Comparison of ENCODE assay signal across 29 mouse cellular contexts in the genomic region with DNA sequence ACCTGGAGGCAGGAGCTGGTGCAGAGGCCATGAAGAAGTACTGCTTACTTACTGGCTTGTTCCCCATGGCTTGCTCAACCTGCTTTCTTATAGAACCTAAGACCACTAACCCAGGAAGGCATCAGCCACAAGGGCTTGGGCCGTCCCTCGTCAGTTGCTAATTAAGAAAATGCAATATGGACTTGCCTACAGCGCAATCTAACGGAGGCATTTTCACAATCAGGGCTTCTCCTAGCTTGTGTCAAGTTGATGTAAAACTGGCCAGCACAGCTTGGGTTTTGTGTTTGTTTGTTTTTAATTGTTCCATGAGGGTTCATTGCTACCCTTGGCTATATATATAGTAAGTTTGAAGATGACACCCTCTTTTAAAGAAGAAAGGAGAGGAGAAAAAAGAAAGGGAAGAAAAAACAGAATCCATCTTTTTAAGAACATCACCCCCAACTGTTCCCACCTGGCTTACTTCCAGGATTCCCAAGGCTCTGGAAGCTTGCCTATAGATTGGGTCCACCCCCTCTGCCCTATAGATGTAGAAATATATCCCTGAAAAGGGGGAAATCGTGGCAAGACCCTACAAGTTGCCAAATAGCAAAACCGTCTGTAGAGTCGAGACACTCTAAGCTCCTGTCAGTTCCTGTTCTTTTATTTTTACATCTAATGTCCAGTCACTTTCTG. TPM values are rescaled to one million over a fixed set of nuclear protein-coding genes. Genes with fewer than 3 reads are reported as not detected.
"Had no signal": no experiment of that assay in that cellular context is flagged by ENCODE, and none has a peak within 500 bp of the region (broad histone marks: within the 10 kb centered on the region; RNA-seq: fewer than 3 reads in every experiment).

No protein-coding gene starts in this region.

- H3K27ac ChIP-seq: layer of hippocampus, adult 2 months; left cerebral cortex, adult 2 months; liver, embryonic 13.5 days; lung, embryonic 15.5 days; midbrain, embryonic 12.5 days; midbrain, embryonic 15.5 days; neural tube, embryonic 12.5 days; neural tube, embryonic 15.5 days; stomach, postnatal 0 days had no signal

- H3K36me3 ChIP-seq: liver, embryonic 13.5 days; lung, embryonic 15.5 days; midbrain, embryonic 12.5 days; midbrain, embryonic 15.5 days; neural tube, embryonic 12.5 days; neural tube, embryonic 15.5 days had no signal

- H3K4me2 ChIP-seq: liver, embryonic 13.5 days; lung, embryonic 15.5 days; midbrain, embryonic 12.5 days; midbrain, embryonic 15.5 days; neural tube, embryonic 12.5 days; neural tube, embryonic 15.5 days had no signal

- H3K27me3 ChIP-seq: lung, embryonic 15.5 days; midbrain, embryonic 12.5 days; midbrain, embryonic 15.5 days; neural tube, embryonic 15.5 days had no signal

- H3K9me3 ChIP-seq: liver, embryonic 13.5 days; lung, embryonic 15.5 days; midbrain, embryonic 12.5 days; midbrain, embryonic 15.5 days; neural tube, embryonic 12.5 days; neural tube, embryonic 15.5 days had no signal

- ATAC-seq: intestine, embryonic 16.5 days; midbrain, embryonic 15.5 days had no signal

- H3K9ac ChIP-seq: liver, embryonic 13.5 days; lung, embryonic 15.5 days; midbrain, embryonic 12.5 days; midbrain, embryonic 15.5 days; neural tube, embryonic 12.5 days; neural tube, embryonic 15.5 days had no signal

- H3K4me3 ChIP-seq: layer of hippocampus, adult 2 months; left cerebral cortex, adult 2 months; liver, embryonic 13.5 days; lung, embryonic 15.5 days; midbrain, embryonic 12.5 days; midbrain, embryonic 15.5 days; neural tube, embryonic 12.5 days; neural tube, embryonic 15.5 days had no signal

- DNase-seq: kidney, adult 18-20 months; kidney, adult 9 months; kidney, postnatal 10 days; layer of hippocampus, postnatal 36 days; liver, embryonic 13.5 days; lung, postnatal 10 days; lung, postnatal 36 days; right cerebral cortex, adult 18-20 months; right cerebral cortex, postnatal 14 days; right cerebral cortex, postnatal 4 days; thymus, postnatal 25 days had no signal

RNA-seq across cellular contexts. Expression of a gene that starts 57.5 kb away (rescaled TPM):
- total RNA-seq: layer of hippocampus, adult 2 months; layer of hippocampus, postnatal 10 days; layer of hippocampus, postnatal 36 days; left cerebral cortex, adult 2 months; left cerebral cortex, postnatal 10 days; left cerebral cortex, postnatal 36 days; liver, adult 2 months had no signal
- polyA plus RNA-seq: intestine, embryonic 16.5 days; large intestine, adult 2 months; limb, embryonic 14.5 days; liver, adult 2 months; liver, embryonic 13.5 days; liver, embryonic 16.5 days; lung, embryonic 15.5 days; midbrain, embryonic 12.5 days; midbrain, embryonic 15.5 days; neural tube, embryonic 12.5 days; neural tube, embryonic 15.5 days; stomach, embryonic 14.5 days; stomach, postnatal 0 days; thymus, postnatal 0 days had no signal
